Mouse (Mus musculus) brain, adult 2 months (tissue): Measurements from ENCODE around the gene Rapgef3.

Experiments
- DNase-seq: peaks from one replicate; pipeline ENCODE4 v3.0.0; 2011; ENCODE audit warnings: low read depth, low spot score

Rapgef3 gene

DNA sequence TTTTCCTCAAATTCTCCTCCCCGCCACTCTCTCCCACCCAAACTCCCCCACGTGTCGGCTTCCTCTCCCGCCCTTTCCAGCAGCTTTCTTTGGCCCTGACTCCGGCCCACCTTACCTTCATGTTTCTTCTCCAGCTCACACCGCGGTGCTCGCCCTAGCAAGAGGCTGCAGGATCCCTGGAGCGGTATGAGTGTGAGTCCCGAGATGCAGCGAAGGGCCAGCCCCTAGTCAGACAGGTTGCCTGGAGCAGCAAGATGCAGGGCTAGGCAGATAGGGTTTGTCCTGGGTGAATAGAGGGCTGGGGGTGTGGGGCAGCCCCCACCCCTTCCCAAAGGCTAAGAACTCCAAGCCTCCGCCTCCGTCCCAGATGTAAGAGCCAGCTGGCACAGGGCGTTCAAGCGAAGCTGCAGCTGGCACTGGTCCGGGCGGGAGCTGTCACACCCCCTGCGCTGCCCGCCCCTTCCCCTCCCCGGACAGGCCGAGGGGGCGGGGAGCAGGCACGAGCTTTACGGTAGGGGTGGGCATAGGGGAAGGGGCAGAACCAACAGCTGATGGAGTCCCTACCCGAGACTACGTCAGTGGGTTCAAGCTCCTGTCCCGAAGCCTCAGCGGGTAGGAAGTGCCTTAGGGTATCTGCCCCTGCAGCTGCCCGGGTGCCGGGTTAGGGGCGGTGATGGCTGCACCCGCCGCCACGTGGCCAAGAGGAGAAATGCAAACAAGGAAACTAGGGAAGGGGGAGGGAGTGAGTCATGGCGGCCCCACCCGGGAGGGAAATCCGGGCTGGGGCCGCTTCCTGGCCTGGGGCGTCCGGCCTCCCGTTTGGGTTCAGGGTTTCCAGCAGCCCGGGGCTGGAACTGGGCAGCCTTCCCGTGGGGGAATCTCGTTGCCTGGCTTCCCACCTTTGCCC, at the start of gene Rapgef3:
Gene Rapgef3, minus strand, starts transcription at position 693 of the 907 bp plus-strand sequence.
- DNase-seq = peak; percentile 83

DNA sequence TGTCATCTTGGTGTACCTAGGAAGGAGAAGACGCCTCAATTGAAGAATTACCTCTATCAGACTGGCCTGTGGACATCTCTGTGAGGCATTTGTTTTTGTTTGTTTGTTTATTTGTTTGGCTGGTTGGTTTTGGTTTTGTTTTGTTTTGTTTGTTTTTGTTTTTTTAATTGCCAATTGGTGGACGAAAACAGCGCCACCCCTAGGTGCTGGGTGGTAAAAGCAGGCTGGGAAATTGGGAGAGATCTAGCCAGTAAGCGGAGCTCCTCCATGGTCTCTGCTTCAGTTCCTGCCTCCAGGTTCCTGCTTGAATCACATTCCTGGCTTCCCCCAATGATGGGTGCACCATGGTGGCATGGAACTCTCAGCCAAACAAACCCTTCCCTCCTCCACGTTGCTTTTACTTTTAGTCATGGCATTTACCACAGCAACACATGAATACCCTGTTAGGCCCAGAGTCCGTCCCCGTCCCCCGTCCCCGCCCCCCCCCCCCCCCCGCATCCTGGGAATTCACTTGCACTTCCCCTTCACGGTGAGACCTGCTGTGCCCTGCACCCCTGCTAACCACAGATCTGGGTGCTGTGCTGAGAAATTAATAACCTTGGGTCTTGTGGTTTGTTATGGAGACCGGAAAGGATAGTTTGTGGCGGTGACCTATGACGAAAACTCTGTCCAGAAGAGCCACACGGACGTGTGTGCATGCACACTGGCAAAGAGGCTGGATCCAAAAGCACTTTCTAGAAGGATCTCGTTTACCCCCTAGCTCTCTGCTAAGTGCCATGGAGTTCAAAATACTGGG, 48.6 kb upstream of the Rapgef3 start:
- no peak for DNase-seq

DNA sequence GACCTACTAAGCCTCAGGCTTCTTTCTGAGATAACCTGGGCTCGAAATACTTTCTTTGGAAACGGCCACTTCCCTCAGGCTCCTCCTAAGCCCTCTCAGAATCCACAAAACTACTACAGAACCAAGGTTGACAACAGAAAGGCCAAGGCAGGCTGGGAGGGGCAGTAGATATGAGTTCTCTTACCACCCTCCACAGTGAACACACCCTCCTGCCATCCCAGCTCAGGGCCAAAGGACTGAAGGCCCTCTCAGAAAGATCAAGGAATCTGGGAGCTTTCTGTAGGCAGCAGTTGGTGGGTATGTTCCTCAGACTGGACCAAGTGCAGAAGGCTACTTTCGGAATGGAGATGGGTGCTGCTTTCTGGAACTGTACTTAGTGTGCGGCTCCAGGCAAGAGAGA, 47.5 kb upstream of the Rapgef3 start:
- no peak for DNase-seq

DNA sequence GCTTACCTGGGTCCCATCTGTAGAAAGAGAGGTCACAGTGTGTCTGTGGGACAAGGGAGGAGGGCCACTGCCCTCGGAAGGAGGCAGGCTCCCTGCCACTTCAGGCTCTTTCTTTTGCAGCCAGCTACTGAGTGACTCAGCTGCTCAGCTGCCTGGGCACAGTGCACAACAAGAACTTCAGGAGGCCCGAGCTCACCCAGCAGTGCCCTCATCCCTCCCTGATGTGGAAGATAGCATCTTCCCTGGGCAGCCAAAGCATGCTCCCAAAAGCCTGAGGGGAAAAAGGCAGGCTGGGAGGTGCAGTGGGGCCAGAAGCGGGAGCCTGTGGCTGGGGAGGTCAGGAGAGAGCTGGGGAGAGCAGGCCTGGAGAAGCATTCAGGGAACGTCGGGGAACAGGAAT, 46.9 kb upstream of the Rapgef3 start:
- peak; percentile 48 for DNase-seq

DNA sequence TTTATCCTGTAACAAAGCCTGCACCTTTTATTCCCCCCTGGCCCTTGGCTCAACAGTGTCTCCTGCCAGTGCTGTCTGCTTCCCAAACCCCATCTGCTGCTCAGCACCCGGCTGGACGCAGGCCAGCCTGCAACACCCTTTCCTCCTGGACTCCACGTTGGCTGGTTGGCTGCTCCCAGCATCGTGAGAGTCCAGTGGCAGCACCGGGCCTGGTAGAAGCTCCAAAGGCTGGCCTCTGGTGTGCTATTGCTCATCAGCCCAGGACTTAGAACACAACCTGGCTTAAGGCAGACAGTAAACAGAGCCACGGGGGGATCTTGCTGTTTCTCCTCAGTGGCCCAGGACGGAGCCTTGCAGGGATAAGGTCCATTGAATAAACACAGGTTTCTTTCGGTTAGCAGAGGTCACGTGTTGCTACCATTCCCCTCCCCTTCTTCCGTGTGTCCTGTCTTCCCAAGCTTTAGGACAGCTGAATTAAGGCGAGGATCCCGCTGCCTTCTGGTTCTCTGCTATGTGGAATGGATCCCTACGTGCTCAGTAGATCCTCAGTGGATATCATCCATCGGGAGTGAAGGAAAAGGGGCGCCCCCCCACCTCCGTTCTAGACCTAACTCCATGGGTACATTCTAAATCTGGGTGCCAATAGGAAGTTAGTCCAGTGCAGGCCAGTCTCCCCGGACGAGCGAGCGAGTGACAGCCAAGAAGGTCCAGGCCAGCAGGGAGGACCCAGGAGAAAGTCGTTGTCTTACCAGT, 45.9 kb upstream of the Rapgef3 start:
- peak; percentile 89 for DNase-seq

DNA sequence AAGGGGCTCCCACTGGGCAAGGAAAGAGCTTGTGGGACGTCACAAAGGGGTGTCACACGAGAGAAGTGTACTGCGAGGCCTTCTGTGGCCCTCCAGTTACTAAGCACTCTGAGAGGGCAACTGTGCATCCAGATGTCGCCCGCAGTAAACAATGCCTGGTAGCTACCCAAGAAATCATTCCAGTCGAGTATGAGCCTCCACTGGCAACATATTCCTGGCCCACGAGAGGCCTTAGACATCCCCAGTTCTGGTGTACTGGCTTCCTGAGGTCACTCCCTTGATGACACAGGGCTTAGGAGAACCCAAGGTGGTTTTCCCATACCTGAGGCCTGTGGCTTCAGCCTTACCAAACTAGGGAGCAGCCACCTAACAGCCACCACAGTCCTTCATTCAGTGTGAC, 45.1 kb upstream of the Rapgef3 start:
- DNase-seq = peak; percentile 69

DNA sequence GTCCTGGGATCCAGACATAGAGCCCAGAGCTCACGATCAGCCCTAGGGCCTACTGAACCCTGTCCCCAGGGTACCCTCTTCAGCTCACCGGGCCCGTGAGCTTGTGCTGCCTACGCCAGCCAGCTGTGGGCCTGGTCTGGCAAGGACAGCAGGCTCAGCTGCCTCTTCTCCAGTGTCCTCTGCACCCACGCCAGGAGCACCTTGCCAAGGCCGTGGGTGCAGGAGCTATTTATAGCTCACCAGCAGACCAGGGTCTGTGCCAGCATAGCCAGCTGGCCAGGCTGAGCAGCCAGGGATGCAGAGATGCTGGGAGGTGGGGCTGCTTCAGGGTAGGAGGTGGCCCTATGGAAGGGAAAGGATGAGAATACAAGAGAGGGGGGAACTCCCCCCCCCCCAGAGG, 44.4 kb upstream of the Rapgef3 start:
- DNase-seq = peak; percentile 97

DNA sequence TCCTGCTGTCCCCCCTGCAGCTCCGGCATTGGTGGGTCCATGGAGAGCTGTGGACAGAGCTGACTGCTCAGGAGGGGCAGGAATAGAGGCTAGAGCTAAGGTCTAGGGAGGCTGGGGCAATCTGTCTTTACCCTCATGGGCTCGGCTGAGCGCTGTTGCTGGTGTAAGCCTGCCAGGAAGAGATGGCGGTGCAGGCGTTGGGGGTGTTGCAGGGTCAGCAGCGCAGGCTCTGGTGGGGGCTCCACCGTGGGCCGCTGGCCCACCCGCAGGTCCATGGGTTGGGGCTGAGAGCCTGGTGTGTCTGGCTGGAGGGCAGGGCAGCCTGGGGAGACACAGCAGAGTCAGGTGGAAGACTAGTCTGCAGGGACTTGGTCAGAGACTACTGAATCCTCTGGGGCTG, 43.5 kb upstream of the Rapgef3 start:
- DNase-seq = no peak

DNA sequence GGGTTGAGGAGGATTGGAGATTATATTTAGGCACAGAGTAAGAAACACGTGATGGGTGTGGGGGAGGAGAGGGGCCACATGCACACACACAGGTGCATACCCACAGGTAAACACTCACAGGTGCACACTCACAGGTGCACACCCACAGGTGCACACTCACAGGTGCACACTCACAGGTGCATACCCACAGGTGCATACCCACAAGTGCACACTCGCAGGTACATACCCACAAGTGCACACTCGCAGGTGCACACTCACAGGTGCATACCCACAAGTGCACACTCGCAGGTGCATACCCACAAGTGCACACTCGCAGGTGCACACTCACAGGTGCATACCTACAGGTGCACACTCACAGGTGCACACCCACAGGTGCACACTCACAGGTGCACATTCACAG, 42.6 kb upstream of the Rapgef3 start:
- DNase-seq = no peak

DNA sequence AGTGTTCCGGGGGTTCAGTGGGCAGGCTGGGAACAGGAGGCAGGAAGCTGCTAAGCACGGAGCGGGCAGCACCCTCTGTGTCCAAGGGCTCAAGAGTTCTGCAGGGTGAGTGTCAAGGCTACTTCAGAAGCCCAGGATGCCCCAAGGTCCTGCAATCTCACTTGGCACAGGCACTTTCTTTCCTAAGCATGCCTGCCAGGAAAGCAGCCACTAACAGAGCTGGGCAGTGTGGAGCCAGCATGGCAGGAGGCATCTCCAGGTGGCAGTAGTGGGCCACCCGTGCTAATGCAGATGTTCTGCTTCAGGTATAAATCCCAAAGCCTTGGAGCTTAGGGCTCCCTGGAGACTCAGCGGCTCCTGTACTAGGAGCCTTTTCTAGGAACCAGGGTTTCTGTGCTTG, 42.2 kb upstream of the Rapgef3 start:
- peak; percentile 66 for DNase-seq

DNA sequence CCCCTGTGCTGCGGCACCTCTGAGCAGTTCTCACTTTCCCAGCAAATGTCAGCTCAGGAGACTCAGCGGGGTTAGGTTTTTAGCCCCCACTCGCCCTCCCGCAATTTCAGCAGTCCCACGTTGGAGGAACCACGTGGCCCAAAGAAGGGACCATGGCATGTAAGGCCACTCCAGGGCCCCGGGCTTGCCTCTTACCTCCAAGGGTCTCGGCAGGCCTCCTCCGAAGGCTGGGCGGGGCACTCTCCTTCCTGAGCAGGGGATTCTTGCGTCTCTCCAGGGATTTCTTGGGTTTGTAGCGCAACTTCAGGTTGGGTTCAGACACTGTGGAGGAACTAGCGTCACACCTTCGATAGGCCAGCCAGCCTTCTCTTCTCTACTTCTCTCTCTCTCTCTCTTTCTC, 41.4 kb upstream of the Rapgef3 start:
- DNase-seq = no peak

DNA sequence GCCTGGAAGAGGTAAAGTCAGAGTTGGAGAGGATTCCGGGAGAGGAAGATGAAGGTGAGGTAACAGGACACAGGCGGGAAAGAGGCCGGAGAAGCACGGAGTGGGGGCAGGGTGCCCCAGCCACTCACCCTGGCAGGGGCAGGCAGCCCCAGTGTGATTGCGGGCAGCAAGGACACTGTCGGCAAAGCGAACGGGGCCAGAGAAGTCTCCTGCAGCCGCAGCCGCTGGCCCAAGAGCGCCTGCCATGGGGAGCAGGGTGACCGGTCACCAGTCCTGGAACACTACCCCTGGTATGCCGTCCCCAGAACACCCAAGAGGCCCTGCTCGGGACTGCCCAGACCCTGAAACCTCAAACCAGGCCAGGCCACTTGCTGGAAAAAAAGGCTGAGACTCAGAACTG, 40.8 kb upstream of the Rapgef3 start:
- no peak for DNase-seq

DNA sequence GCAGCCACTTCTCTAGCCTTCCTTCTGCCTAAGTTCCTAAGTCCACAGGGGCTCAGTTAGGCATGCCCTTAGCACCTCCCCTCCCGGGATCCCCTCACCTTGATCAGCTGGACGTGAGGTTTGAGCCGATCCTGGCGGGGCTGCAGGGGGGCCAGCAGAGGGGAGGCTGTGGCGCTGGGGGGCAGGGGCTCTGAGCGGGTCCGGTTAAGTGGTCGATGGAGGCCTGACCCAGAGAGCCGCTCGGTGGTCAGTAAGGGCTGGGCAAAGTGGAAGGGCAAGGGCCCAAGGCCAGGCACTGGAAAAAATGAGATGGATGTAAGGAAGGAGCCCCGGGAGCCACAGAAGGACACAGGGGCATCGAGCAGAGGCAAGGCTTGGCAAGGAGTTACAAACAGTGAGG, 40.1 kb upstream of the Rapgef3 start:
- DNase-seq = no peak

DNA sequence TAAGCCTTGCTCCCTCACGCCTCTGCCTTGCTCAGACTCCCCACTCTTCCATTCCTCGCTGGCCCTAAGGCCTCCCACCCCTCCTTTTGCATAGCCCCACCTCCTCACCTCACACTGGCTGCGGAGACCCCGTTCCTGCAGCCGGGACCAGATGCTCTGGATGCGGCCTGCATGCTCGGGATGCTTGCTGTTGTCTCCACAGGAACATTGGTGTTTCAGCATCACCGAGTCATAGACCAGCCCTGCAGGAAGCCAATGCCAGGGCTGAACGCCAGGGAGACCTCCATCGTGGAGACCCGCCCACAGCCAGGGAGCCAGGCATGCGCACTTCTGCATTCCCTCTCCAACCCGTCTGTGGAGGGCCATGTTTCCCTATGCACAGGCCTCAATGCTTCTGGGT, 34.8 kb upstream of the Rapgef3 start:
- DNase-seq = peak; percentile 62

DNA sequence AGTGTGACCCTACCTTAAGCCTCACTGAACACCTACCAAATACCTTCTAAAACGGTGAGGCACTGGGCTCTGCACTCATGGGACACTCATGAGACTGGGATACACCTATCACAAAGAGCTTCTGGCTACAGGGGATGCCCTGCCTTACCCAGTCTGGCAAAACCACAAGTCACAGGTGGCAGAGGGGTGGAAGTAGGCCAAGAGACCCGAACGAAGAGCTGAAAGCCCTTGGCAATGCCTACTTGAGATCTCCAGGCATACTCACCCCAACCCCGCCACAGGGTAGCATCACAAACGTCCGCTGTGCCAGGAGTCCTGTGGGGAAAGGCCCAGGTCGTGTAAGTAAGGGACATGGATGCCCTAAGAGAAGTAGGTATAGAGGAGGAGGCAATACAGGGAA, 34.0 kb upstream of the Rapgef3 start:
- DNase-seq = no peak

DNA sequence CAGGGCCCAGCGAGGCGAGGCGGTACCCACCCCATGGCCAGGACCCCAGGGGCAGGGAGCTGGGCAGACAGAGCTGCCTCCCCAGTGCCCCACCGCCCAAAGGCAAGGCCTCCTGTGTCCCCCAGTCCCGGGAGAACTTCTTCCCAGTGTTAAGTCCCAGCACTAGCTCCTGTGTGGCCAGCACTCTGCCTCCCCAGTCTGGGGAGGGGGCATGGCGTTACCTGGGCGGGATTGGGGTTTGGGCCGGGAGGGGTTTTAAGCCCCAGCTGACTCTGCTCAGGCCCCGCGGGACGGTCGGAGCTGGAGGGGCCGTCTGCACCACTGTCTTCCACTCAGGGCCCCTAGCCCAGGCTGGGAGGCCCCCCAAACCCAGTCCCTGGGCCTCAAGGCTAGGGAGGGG, 33.1 kb upstream of the Rapgef3 start:
- no peak for DNase-seq

DNA sequence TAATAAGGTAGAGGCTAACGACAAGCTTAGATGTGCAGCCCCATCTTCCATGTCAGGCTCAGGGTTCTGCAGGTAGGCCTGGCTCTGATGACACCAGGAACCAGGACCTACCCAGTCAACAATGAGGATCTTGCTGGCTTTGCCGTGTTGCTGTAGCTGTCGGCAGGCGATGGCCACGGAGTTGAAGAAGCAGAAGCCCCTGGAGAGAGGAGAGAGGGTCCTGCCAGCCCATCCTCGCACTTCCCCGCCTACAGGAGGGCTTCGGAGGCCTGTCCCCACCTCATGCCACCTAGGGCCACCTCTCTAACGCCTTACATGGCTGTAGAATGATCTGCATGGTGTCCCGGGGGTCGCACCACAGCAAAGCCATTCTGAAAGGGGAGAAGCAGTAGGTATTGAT, 31.7 kb upstream of the Rapgef3 start:
- no peak for DNase-seq

DNA sequence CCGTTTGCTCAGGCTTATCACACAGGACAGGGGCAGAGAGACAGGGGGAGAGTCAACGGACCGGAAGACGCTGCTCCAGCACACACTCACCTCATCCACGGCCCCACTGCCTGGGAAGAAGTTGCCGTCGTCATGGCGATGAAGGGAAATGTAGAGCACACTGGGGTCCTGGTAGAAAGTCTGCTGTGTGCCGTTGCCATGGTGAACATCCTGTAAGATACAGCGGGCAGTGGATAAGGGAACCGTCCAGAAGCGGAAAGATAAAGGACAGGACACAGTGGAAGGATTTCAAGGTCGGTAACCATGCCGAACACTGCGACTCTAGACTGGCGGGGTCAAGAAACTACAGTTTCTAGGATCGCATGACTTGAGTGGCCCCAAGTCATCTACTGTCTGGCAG, 30.4 kb upstream of the Rapgef3 start:
- peak; percentile 64 for DNase-seq

DNA sequence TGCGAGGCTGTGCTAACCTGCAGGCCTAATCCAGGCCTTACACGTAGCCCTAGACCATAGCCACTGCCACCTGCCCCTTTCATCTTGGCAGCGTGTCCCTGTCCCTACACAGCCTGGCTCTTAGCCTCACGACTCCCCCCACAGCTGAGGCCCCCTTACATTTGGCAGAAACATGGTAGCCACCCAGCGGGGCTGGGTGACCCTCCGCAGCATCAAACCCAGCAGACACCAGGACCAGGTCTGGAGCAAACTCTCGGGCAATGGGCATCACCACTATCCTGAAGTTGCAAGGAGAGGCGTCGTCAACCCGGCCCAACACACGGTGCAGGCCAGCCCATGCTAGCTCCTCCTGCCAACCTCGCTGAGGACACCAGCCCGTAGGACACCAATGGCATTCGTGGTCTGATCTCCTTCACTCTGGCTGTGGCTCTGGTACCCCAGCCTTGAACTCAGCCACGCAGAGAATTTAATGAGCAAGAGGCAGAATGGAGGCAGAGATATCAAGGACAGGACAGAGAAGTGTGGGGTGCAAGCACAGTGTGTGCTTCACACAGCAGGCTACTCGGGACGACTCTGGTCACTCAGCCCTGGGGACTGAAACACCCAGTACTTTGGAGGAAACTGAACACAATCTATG, 29.0 kb upstream of the Rapgef3 start:
- no peak for DNase-seq

DNA sequence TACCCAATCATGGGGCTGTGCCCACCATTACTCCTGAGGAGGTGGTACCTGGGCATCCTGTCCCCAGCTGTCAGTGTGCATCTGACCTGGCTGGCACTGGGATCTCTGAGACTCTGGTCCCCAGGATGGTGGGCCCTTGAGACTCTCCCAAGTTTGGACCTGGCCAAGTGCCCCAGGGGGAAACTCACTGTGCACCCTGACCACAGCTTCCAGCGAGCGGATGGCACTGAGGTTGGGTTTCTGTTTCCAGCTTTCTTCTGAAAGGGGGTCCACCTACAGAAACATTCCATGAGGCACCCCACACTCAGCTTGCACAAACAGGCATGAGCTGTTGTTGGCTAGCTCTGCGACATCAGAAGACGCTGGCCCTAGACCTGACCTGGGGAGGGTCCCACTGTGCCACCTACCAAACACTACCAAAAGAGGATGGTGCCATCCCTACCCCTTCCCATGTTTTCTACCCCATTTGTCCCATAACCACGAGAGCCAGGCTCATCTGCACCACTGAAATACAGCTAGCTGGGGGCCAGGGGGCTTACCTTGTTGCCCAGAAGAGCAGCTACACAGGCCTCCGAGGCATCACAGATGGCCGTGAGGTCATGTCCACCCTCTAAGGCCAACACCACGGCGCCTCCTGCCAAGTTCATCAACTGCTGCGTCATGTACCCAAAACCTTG, 27.9 kb upstream of the Rapgef3 start:
- no peak for DNase-seq

DNA sequence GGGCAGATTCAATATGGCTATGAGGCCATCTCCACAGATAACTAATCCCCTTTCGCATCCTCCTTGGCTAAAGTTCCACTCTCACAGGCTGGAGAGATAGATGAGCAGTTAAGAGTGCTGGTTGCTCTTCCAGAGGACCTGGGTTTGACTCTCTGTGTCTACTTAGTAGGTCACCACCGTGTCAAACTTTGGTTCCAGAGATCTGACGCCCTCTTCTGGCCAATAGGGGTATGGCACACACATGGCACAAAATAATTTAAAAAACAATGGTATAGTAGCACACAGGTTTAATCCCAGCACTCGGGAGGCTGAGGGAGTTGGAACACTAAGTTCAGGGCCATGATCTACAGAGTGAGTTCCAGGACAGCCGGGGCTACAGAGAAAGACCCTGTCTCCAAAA, 26.5 kb upstream of the Rapgef3 start:
- DNase-seq = no peak
